Mouse (Mus musculus): ENCODE data around the gene Mamdc4. TPM values are rescaled to one million over a fixed set of nuclear protein-coding genes. Genes with fewer than 3 reads are reported as not detected.
A peak's percentile ranks its signal among the peaks of the same experiment; 100 is the strongest.

Mamdc4 gene
- polyA plus RNA-seq, 1 experiment = 8.7 TPM

DNA sequence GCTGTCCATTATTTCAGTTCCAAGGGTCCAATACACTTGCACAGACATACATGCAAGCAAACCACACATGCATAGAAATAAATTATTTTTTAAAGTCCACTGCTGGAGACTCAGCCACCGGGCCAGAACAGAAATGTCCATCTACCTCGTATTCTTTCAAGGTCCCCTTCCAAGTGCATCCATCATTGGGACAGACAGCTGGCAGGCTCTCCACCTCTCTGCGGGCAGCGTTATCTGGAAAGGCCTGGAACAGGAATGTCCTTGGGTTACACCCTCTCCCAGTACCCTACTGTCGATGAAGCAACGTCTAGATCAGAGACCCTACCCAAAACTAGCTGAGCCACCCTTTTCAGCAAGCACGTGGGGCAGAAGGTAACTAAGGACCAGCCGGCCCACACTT, 38.1 kb downstream of the Mamdc4 start:
- Histone ChIP-seq H3K4me2 (ENCODE audit: low read depth) (no peak overlapping the region), H3K27me3 (ENCODE audit: control insufficient read depth, insufficient read depth, insufficient read length) (no peaks in the 10 kb centered on the region), H3K4me3 (no peak overlapping the region), H3K79me2 (ENCODE audit: control insufficient read depth, insufficient read depth) (peaks cover 67% of the 10 kb centered on the region), H3ac (ENCODE audit: control insufficient read depth, insufficient read length) (no peak overlapping the region), H3K36me3 (ENCODE audit: control insufficient read depth, insufficient read depth) (peaks cover 43% of the 10 kb centered on the region)
- no peak for TF ChIP-seq CEBPB (IDR thresholded peaks at IDR 0.05; ENCODE audit: insufficient read depth, poor library complexity, severe bottlenecking)
- peak in 1 of 3 experiments; percentile 21 for TF ChIP-seq MYOG (IDR thresholded peaks at IDR 0.05; ENCODE audit: control insufficient read depth in 1 of 3, insufficient read depth in 1 of 3, insufficient read length in 2 of 3, low read depth in 2 of 3)

DNA sequence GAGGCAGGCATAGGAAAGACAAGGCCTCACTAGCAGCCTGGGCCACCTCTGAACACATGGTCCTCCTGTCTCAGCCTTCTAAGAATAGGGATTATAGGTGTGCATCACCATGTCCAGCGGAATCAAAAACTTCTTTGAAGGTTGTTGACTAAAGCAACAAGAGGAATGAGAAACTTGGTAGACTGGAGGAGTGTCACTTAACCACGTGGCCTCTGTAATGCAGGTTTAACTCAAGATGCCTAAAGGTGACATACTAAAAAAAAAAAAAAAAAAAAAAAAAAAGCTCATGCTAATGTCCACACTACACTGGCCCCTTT, 39.8 kb downstream of the Mamdc4 start:
- no peak overlapping the region for H3ac ChIP-seq (ENCODE audit: control insufficient read depth, insufficient read length)
- H3K79me2 ChIP-seq (ENCODE audit: control insufficient read depth, insufficient read depth) = peaks cover 54% of the 10 kb centered on the region
- H3K36me3 ChIP-seq (ENCODE audit: control insufficient read depth, insufficient read depth) = peaks cover 53% of the 10 kb centered on the region
- no peak overlapping the region for H3K4me3 ChIP-seq
- no peaks in the 10 kb centered on the region for H3K27me3 ChIP-seq (ENCODE audit: control insufficient read depth, insufficient read depth, insufficient read length)
- TF ChIP-seq MYOD1 (IDR thresholded peaks at IDR 0.05; ENCODE audit: control insufficient read depth in 1 of 3, insufficient read length in 2 of 3, low read depth in 2 of 3) = no peak
- no peak for TF ChIP-seq POLR2A (IDR thresholded peaks at IDR 0.05; ENCODE audit: insufficient read length, low read depth)
- TF ChIP-seq MAX (IDR thresholded peaks at IDR 0.05; ENCODE audit: low read depth) = no peak
- no peak for TF ChIP-seq SRF (IDR thresholded peaks at IDR 0.05; ENCODE audit: control insufficient read depth, insufficient read length, low read depth)
- peak overlapping the region; percentile 58 for H3K4me2 ChIP-seq (ENCODE audit: low read depth)

DNA sequence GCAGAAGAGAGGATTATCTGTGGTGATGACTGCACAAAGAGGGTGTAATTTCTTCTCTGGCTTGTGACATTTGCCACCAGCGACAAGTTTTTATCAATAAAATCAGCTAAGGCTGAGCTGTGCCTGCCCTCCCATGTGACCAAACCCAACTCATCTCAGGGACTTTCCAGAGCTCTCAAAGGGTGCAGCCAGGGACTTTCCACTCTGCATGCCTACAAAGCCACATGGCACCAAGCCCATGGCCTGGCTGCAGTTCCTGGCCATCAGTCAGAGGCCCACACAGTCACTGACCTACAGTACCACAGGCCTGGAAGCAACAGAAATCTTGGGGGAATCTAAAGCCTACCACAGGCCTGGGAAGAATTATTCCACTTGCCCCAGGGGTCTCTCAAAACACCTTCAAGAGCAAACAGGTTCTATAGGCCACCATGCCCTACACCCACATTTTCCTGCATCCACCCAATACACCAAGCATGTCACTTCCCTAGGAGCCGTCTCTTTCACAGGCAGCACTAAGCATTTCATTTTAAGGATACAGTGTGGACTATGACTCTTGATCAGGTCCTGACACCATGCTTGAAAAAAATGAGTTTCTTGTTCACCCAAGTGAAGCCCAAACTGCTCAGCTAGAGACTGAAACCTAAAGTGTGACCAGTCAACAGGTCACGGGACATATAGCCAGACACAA, 40.3 kb downstream of the Mamdc4 start:
- Histone ChIP-seq H3ac (ENCODE audit: control insufficient read depth, insufficient read length) (no peak overlapping the region), H3K79me2 (ENCODE audit: control insufficient read depth, insufficient read depth) (peaks cover 49% of the 10 kb centered on the region), H3K36me3 (ENCODE audit: control insufficient read depth, insufficient read depth) (peaks cover 58% of the 10 kb centered on the region), H3K4me2 (ENCODE audit: low read depth) (peak overlapping the region; percentile 58), H3K4me3 (no peak overlapping the region), H3K27me3 (ENCODE audit: control insufficient read depth, insufficient read depth, insufficient read length) (no peaks in the 10 kb centered on the region)
- no peak for TF ChIP-seq POLR2AphosphoS2 (IDR thresholded peaks at IDR 0.05; ENCODE audit: insufficient read length, low read depth)
- peak in 1 of 3 experiments; percentile 83 for TF ChIP-seq MYOG (IDR thresholded peaks at IDR 0.05; ENCODE audit: control insufficient read depth in 1 of 3, insufficient read depth in 1 of 3, insufficient read length in 2 of 3, low read depth in 2 of 3)
- TF ChIP-seq TCF12 (IDR thresholded peaks at IDR 0.05; ENCODE audit: insufficient read depth, poor library complexity, severe bottlenecking) = no peak
- TF ChIP-seq TCF3 (IDR thresholded peaks at IDR 0.05; ENCODE audit: insufficient read length, low read depth) = no peak
- TF ChIP-seq CEBPB (IDR thresholded peaks at IDR 0.05; ENCODE audit: insufficient read depth, poor library complexity, severe bottlenecking) = 0 out of 2 replicates have a peak, but pooled peaks have one; percentile 12
- TF ChIP-seq MAX (IDR thresholded peaks at IDR 0.05; ENCODE audit: low read depth) = no peak
- TF ChIP-seq USF1 (IDR thresholded peaks at IDR 0.05; ENCODE audit: low read depth) = peak; percentile 93
- TF ChIP-seq POLR2A (IDR thresholded peaks at IDR 0.05; ENCODE audit: insufficient read length, low read depth) = peak; percentile 37
- no peak for TF ChIP-seq REST (IDR thresholded peaks at IDR 0.05; ENCODE audit: insufficient read depth, insufficient read length)
- no peak for TF ChIP-seq SRF (IDR thresholded peaks at IDR 0.05; ENCODE audit: control insufficient read depth, insufficient read length, low read depth)
- TF ChIP-seq E2F4 (IDR thresholded peaks at IDR 0.05; ENCODE audit: insufficient read depth) = no peak
- peak in 2 of 3 experiments; percentile 21 to 68 for TF ChIP-seq MYOD1 (IDR thresholded peaks at IDR 0.05; ENCODE audit: control insufficient read depth in 1 of 3, insufficient read length in 2 of 3, low read depth in 2 of 3)

DNA sequence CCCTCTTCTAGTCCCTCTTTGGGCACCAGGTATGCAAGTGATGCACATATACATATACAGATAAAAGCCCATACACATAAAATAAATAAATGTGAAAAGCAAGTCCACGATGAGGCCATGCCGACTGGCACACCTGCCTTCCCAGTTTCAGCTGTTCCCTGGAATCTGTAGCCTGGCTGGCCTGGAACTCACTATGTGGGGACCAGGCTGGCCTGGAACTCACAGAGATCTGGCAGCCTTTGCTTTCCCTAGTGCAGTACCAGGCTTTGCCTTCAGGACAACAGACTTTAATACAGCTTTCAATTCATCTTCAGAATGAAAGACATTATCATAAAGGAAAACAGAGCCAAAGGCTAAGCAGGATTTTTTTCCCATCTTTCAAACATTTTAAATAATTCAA, 40.9 kb downstream of the Mamdc4 start:
- Histone ChIP-seq H3K27me3 (ENCODE audit: control insufficient read depth, insufficient read depth, insufficient read length) (no peaks in the 10 kb centered on the region), H3K4me2 (ENCODE audit: low read depth) (peak overlapping the region; percentile 58), H3ac (ENCODE audit: control insufficient read depth, insufficient read length) (no peak overlapping the region), H3K36me3 (ENCODE audit: control insufficient read depth, insufficient read depth) (peaks cover 63% of the 10 kb centered on the region), H3K4me3 (no peak overlapping the region), H3K79me2 (ENCODE audit: control insufficient read depth, insufficient read depth) (peaks cover 43% of the 10 kb centered on the region)
- peak; percentile 70 for TF ChIP-seq TCF3 (IDR thresholded peaks at IDR 0.05; ENCODE audit: insufficient read length, low read depth)
- TF ChIP-seq TCF12 (IDR thresholded peaks at IDR 0.05; ENCODE audit: insufficient read depth, poor library complexity, severe bottlenecking) = peak; percentile 26
- no peak for TF ChIP-seq POLR2AphosphoS2 (IDR thresholded peaks at IDR 0.05; ENCODE audit: insufficient read length, low read depth)
- peak; percentile 50 to 89 (median 88) for TF ChIP-seq MYOD1 (IDR thresholded peaks at IDR 0.05; ENCODE audit: control insufficient read depth in 1 of 3, insufficient read length in 2 of 3, low read depth in 2 of 3)
- TF ChIP-seq MYOG (IDR thresholded peaks at IDR 0.05; ENCODE audit: control insufficient read depth in 1 of 3, insufficient read depth in 1 of 3, insufficient read length in 2 of 3, low read depth in 2 of 3) = peak; percentile 75 to 95 (median 81)

DNA sequence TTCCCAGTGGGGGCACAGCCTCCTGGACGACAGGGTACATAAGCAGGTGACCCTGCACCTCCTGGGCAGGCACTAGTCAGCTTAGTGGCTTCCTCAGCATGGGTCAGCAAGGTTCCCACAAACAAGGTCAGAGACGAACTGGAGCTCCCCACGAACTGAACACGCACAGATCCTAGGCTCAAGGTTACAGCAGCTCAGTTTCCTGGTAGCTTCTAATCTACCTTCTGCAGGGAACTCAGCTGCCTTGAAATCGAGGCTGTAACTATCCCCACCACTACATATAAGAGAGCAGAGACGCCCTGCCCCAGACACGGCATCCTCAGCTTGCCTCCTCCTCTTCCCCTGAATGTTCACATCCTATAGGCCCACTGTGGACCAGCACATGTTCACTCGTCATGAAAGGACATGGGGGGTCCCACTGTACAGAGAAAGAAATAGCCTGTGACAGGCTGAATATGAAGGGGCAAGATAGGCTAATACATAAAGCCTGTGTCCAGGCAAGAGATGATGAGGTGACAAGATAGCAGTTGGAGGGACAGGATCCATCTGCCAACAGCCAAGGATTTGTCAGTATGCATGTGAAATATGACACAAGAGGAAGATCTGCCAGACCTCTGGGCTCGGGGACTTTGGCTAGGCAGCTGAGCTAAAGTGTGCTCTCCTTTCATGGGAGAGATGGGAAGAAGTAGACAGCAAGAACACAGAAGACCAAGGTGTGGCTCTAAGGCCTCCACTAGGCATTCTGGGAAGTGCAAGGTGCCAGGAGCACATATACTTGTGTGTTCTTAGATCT, 47.9 kb downstream of the Mamdc4 start:
- no peak overlapping the region for H3ac ChIP-seq (ENCODE audit: control insufficient read depth, insufficient read length)
- H3K27me3 ChIP-seq (ENCODE audit: control insufficient read depth, insufficient read depth, insufficient read length) = no peaks in the 10 kb centered on the region
- H3K36me3 ChIP-seq (ENCODE audit: control insufficient read depth, insufficient read depth) = peaks cover 66% of the 10 kb centered on the region
- no peak overlapping the region for H3K4me2 ChIP-seq (ENCODE audit: low read depth)
- no peak for TF ChIP-seq MYOD1 (IDR thresholded peaks at IDR 0.05; ENCODE audit: control insufficient read depth in 1 of 3, insufficient read length in 2 of 3, low read depth in 2 of 3)
- no peak for TF ChIP-seq MAX (IDR thresholded peaks at IDR 0.05; ENCODE audit: low read depth)
- no peak for TF ChIP-seq MYOG (IDR thresholded peaks at IDR 0.05; ENCODE audit: control insufficient read depth in 1 of 3, insufficient read depth in 1 of 3, insufficient read length in 2 of 3, low read depth in 2 of 3)
- no peak for TF ChIP-seq SRF (IDR thresholded peaks at IDR 0.05; ENCODE audit: control insufficient read depth, insufficient read length, low read depth)
- no peak for TF ChIP-seq TCF3 (IDR thresholded peaks at IDR 0.05; ENCODE audit: insufficient read length, low read depth)
- no peak for TF ChIP-seq POLR2AphosphoS2 (IDR thresholded peaks at IDR 0.05; ENCODE audit: insufficient read length, low read depth)
- no peak for TF ChIP-seq E2F4 (IDR thresholded peaks at IDR 0.05; ENCODE audit: insufficient read depth)
- TF ChIP-seq TCF12 (IDR thresholded peaks at IDR 0.05; ENCODE audit: insufficient read depth, poor library complexity, severe bottlenecking) = no peak
- no peak for TF ChIP-seq USF1 (IDR thresholded peaks at IDR 0.05; ENCODE audit: low read depth)
- no peak for TF ChIP-seq REST (IDR thresholded peaks at IDR 0.05; ENCODE audit: insufficient read depth, insufficient read length)
- no peak overlapping the region for H3K4me3 ChIP-seq
- H3K79me2 ChIP-seq (ENCODE audit: control insufficient read depth, insufficient read depth) = peaks cover 6% of the 10 kb centered on the region
